Comparison of ENCODE assay signal across 9 mouse cellular contexts in genomic region chr13:51603894-51604244, GRCm38 (mm10). TPM values are rescaled to one million over a fixed set of nuclear protein-coding genes. Genes with fewer than 3 reads are reported as not detected.
DNase-seq lines count a peak whose midpoint lies in the region; ATAC-seq and TF ChIP-seq lines count a peak whose summit lies in the region.
"Had no signal": no experiment of that assay in that cellular context is flagged by ENCODE, and none has a peak within 500 bp of the region (broad histone marks: within the 10 kb centered on the region; RNA-seq: fewer than 3 reads in every experiment).

No protein-coding gene starts in this region.

- H3K9ac ChIP-seq in heart, embryonic 12.5 days: no peak overlapping the region
- H3K9ac ChIP-seq in heart, adult 2 months (ENCODE audit: low read depth, low read length): no peak overlapping the region

- H3K4me1 ChIP-seq in heart, embryonic 12.5 days (replicated peaks): peaks cover 10% of the 10 kb centered on the region; the same call in 1 of the 2 replicates
- no peaks in the 10 kb centered on the region for H3K4me1 ChIP-seq in heart, adult 2 months (ENCODE audit: control insufficient read depth, insufficient read depth, low read length)
- H3K4me1 ChIP-seq in hindbrain, embryonic 10.5 days (replicated peaks): peaks cover 15% of the 10 kb centered on the region

- intact Hi-C loops in heart, adult 2 months (cut with DNase I): no loop called here
- intact Hi-C loops in left cerebral cortex, postnatal 14 days (cut with DNase I): loop anchor here (5.0 kb wide), 1 partner anchor 37 kb away; the partner anchor contains the start of gene Shc3

- ATAC-seq in heart, embryonic 12.5 days (ENCODE audit: insufficient number of reproducible peaks, low FRiP score): no peak

- TF ChIP-seq EP300 in heart, adult 2 months (IDR thresholded peaks at IDR 0.05; ENCODE audit: insufficient read depth, low read depth, low read length): no peak

- no peaks in the 10 kb centered on the region for H3K36me3 ChIP-seq in heart, embryonic 12.5 days
- no peaks in the 10 kb centered on the region for H3K36me3 ChIP-seq in heart, adult 2 months (ENCODE audit: control insufficient read depth, insufficient read depth, low read length)
- H3K36me3 ChIP-seq in hindbrain, embryonic 10.5 days: no peaks in the 10 kb centered on the region

- peak overlapping the region; percentile 55 for H3K4me2 ChIP-seq in heart, embryonic 12.5 days

- WGBS in heart, embryonic 12.5 days: 52% methylated on average over 4 of the region's 4 CpGs
- WGBS in heart, adult 2 months: 55% methylated on average over 4 of the region's 4 CpGs
- WGBS in hindbrain, embryonic 10.5 days: 44% methylated on average over 4 of the region's 4 CpGs

- no peak for TF ChIP-seq POLR2A in heart, adult 2 months (IDR thresholded peaks at IDR 0.05; ENCODE audit: insufficient read depth, low read depth, low read length)

- H3K79me2 ChIP-seq in heart, adult 2 months (replicated peaks; ENCODE audit: control insufficient read depth, insufficient read depth, low read length): no peaks in the 10 kb centered on the region

- no peak overlapping the region for H3K27ac ChIP-seq in heart, embryonic 12.5 days (ENCODE audit: poor library complexity, severe bottlenecking)
- H3K27ac ChIP-seq in heart, adult 2 months: no peak overlapping the region
- peak overlapping the region; percentile 62; the same call in 1 of the 2 replicates for H3K27ac ChIP-seq in hindbrain, embryonic 10.5 days

- no peak for TF ChIP-seq CTCF in heart, adult 2 months (IDR thresholded peaks at IDR 0.05)

- 0 out of 2 replicates have a peak, but pooled peaks cover 3% of the 10 kb centered on the region for H3K9me3 ChIP-seq in heart, embryonic 12.5 days (replicated peaks)
- no peaks in the 10 kb centered on the region for H3K9me3 ChIP-seq in hindbrain, embryonic 10.5 days

- no peaks in the 10 kb centered on the region for H3K27me3 ChIP-seq in heart, embryonic 12.5 days (replicated peaks)
- H3K27me3 ChIP-seq in heart, adult 2 months (ENCODE audit: control insufficient read depth, insufficient read depth, low read length): no peaks in the 10 kb centered on the region
- no peaks in the 10 kb centered on the region for H3K27me3 ChIP-seq in hindbrain, embryonic 10.5 days (ENCODE audit: insufficient read depth, poor library complexity, severe bottlenecking)

- DNase-seq in heart, adult 2 months: no peak
- peak; percentile 32 for DNase-seq in hindbrain, embryonic 10.5 days (ENCODE audit: low spot score)
- peak; percentile 70 to 81 for DNase-seq in left cerebral cortex, postnatal 14 days (ENCODE audit: low spot score in 2 of 2)
- peak; percentile 58 for DNase-seq in right cerebral cortex, postnatal 14 days
- no peak for DNase-seq in ovary, postnatal 10 days (ENCODE audit: low spot score)
- DNase-seq in lung, postnatal 36 days: no peak
- no peak for DNase-seq in embryo, embryonic 10 days (ENCODE audit: low spot score)

- no peak overlapping the region for H3K4me3 ChIP-seq in heart, embryonic 12.5 days
- H3K4me3 ChIP-seq in heart, adult 2 months: no peak overlapping the region
- H3K4me3 ChIP-seq in hindbrain, embryonic 10.5 days: no peak overlapping the region

RNA-seq across cellular contexts. Expression of gene Shc3, which starts 34.6 kb away (rescaled TPM):
- polyA plus RNA-seq in heart, embryonic 12.5 days (2016; fragmentation: Nextera tagmentation; extraction: Ambion mirVana): 0.26 and 0.32 TPM in 2 replicates
- 1 to 10 TPM in 1 of 2 experiments, under 1 TPM in 1; 0.91 to 2.1 TPM for total RNA-seq in heart, adult 2 months (2021)
- polyA plus RNA-seq in heart, adult 2 months (2012; rRNA removed): 0.80 and 1.2 TPM in 2 replicates
- polyA plus RNA-seq in hindbrain, embryonic 10.5 days (2016; fragmentation: Nextera tagmentation; extraction: Ambion mirVana): 1.9 and 3.2 TPM in 2 replicates
- total RNA-seq in left cerebral cortex, postnatal 14 days (2021): 100 to 1,000 TPM; 218 to 226 TPM
- total RNA-seq: megakaryocyte-erythroid progenitor cell, adult 5-6 weeks had no signal

RNA-seq across cellular contexts. Expression of gene Cks2, which starts 41.2 kb away (rescaled TPM):
- polyA plus RNA-seq in heart, embryonic 12.5 days (2016; fragmentation: Nextera tagmentation; extraction: Ambion mirVana): 247 and 252 TPM in 2 replicates
- 1 to 10 TPM in 1 of 2 experiments, under 1 TPM in 1; 0.50 to 1.2 TPM for total RNA-seq in heart, adult 2 months (2021)
- 1.5 and 1.6 TPM in 2 replicates for polyA plus RNA-seq in heart, adult 2 months (2012; rRNA removed)
- polyA plus RNA-seq in hindbrain, embryonic 10.5 days (2016; fragmentation: Nextera tagmentation; extraction: Ambion mirVana): 329 and 366 TPM in 2 replicates
- 1 to 10 TPM; 2.4 to 3.6 TPM for total RNA-seq in left cerebral cortex, postnatal 14 days (2021)

RNA-seq across cellular contexts. Expression of gene Secisbp2, which starts 47.6 kb away (rescaled TPM):
- polyA plus RNA-seq in heart, embryonic 12.5 days (2016; fragmentation: Nextera tagmentation; extraction: Ambion mirVana): 20.3 and 27.9 TPM in 2 replicates
- total RNA-seq in heart, adult 2 months (2021): 10 to 100 TPM; 11.1 to 11.5 TPM
- 15.3 and 20.6 TPM in 2 replicates for polyA plus RNA-seq in heart, adult 2 months (2012; rRNA removed)
- 27.4 and 31.6 TPM in 2 replicates for polyA plus RNA-seq in hindbrain, embryonic 10.5 days (2016; fragmentation: Nextera tagmentation; extraction: Ambion mirVana)
- 10 to 100 TPM; 16.0 to 16.9 TPM for total RNA-seq in left cerebral cortex, postnatal 14 days (2021)

Comparison
In these comparisons a context has a peak if more than half of its experiments do, and no peak if none do; other contexts are left out.
1. RNA of gene Cks2, which starts 41.2 kb away (polyA plus RNA-seq): 329 to 366 TPM in hindbrain, embryonic 10.5 days and 247 to 252 TPM in heart, embryonic 12.5 days; 1.5 to 1.6 TPM in heart, adult 2 months; every median in the first group is over 10 times any median in the second.
2. DNase-seq: peak in hindbrain, embryonic 10.5 days (single experiment), left cerebral cortex, postnatal 14 days (2 of 2) and right cerebral cortex, postnatal 14 days (single experiment); none in heart, adult 2 months (0 of 2), ovary, postnatal 10 days (single experiment), lung, postnatal 36 days (single experiment) and embryo, embryonic 10 days (single experiment).